In genomic region chr19:32645939-32646338, GRCm38 (mm10) we compare ENCODE assay signal across 21 mouse cellular contexts.
"Had no signal": no experiment of that assay in that cellular context is flagged by ENCODE, and none has a peak within 500 bp of the region (broad histone marks: within the 10 kb centered on the region; RNA-seq: fewer than 3 reads in every experiment).

No protein-coding gene starts in this region.

- H3K4me3 ChIP-seq: heart, embryonic 10.5 days; heart, embryonic 12.5 days; hindbrain, embryonic 13.5 days; hindbrain, embryonic 15.5 days; kidney, embryonic 15.5 days; left cerebral cortex, adult 2 months; limb, embryonic 13.5 days; limb, embryonic 15.5 days had no signal

- ATAC-seq: hindbrain, postnatal 0 days; intestine, embryonic 16.5 days had no signal

- H3K27ac ChIP-seq: heart, embryonic 10.5 days; hindbrain, embryonic 13.5 days; hindbrain, embryonic 15.5 days; hindbrain, postnatal 0 days; kidney, embryonic 15.5 days; kidney, postnatal 0 days; left cerebral cortex, adult 2 months; limb, embryonic 13.5 days; limb, embryonic 15.5 days had no signal

- H3K27me3 ChIP-seq: heart, embryonic 12.5 days; hindbrain, embryonic 13.5 days; hindbrain, embryonic 15.5 days; kidney, embryonic 15.5 days; limb, embryonic 13.5 days; limb, embryonic 15.5 days had no signal

- DNase-seq: gastrocnemius, postnatal 14 days; gastrocnemius, postnatal 36 days; heart, adult 18-20 months; heart, postnatal 10 days; kidney, adult 11 months; kidney, adult 2 months; kidney, adult 9 months; kidney, postnatal 14 days; kidney, postnatal 36 days; left cerebral cortex, postnatal 4 days had no signal

- H3K36me3 ChIP-seq: heart, embryonic 10.5 days; hindbrain, embryonic 13.5 days; hindbrain, embryonic 15.5 days had no signal

- H3K4me1 ChIP-seq: kidney, embryonic 15.5 days had no signal
